Mouse (Mus musculus) E14TG2a.4 (cell line): ENCODE data around the gene Atp6v0e.

Experiments
- H3K27me3 ChIP-seq: 2 replicates; pipeline ENCODE4 v1.6.1; 2014; ENCODE audit warnings: low read length, control low read depth; ENCODE audit not compliant: insufficient read depth
- H3K36me3 ChIP-seq: 2 replicates; pipeline ENCODE4 v1.6.1; 2014; ENCODE audit warnings: low read length, control low read depth; ENCODE audit not compliant: insufficient read depth
- H3K4me1 ChIP-seq: replicated peaks from 2 replicates; pipeline ENCODE4 v1.6.1; 2014; ENCODE audit warnings: low read depth, low read length, control low read depth
- H3K4me3 ChIP-seq: replicated peaks from 2 replicates; pipeline ENCODE4 v1.5.1; 2014; ENCODE audit warnings: mild to moderate bottlenecking, low read length
- H3K9me3 ChIP-seq: 2 replicates; pipeline ENCODE4 v1.6.1; 2014; ENCODE audit warnings: low read length, control low read depth
- CTCF ChIP-seq: conservative IDR thresholded peaks from 2 replicates; pipeline ENCODE4 v1.5.1; 2014; ENCODE audit warnings: low read length
- NANOG ChIP-seq: IDR thresholded peaks from 2 replicates; pipeline ENCODE4 v1.6.1; 2014; ENCODE audit warnings: borderline replicate concordance, low read length, mixed read lengths
- POU5F1 ChIP-seq: IDR thresholded peaks from 2 replicates; pipeline ENCODE4 v1.6.1; 2014; ENCODE audit warnings: low read length, borderline replicate concordance

Atp6v0e gene

GRCm38 (mm10) chr17:26708993-26709590 lies 46.1 kb downstream of the Atp6v0e start:
- Histone ChIP-seq H3K27me3 (no peaks in the 10 kb centered on the region), H3K4me3 (no peak overlapping the region), H3K9me3 (no peaks in the 10 kb centered on the region), H3K4me1 (peaks cover 24% of the 10 kb centered on the region), H3K36me3 (no peaks in the 10 kb centered on the region)
- TF ChIP-seq CTCF (no peak), NANOG (no peak), POU5F1 (no peak)

- peaks cover 32% of the 10 kb centered on the region for H3K4me1 ChIP-seq
- H3K9me3 ChIP-seq, result no peaks in the 10 kb centered on the region
- H3K4me3 ChIP-seq, result no peak overlapping the region
- H3K36me3 ChIP-seq, result no peaks in the 10 kb centered on the region
- H3K27me3 ChIP-seq, result no peaks in the 10 kb centered on the region
- TF ChIP-seq CTCF (no peak), POU5F1 (no peak), NANOG (no peak)
These were observed 47.0 kb downstream of the Atp6v0e start for GRCm38 (mm10) chr17:26710049-26710448.

GRCm38 (mm10) chr17:26715271-26715758 lies 52.3 kb downstream of the Atp6v0e start, which contains the start of gene Crebrf:
TSS of gene Crebrf (plus strand) at chr17:26715650.
- peaks cover 3% of the 10 kb centered on the region; the same call in 1 of the 2 replicates for H3K36me3 ChIP-seq
- no peaks in the 10 kb centered on the region for H3K9me3 ChIP-seq
- H3K27me3 ChIP-seq, result no peaks in the 10 kb centered on the region
- no peak for TF ChIP-seq CTCF
- TF ChIP-seq POU5F1, result no peak
- no peak for TF ChIP-seq NANOG
- H3K4me3 ChIP-seq, result peak within 1 kb of the TSS; percentile 95
- H3K4me1 ChIP-seq, result peaks cover 17% of the 10 kb centered on the region

- no peak for TF ChIP-seq NANOG
- no peak for TF ChIP-seq POU5F1
- H3K36me3 ChIP-seq, result peaks cover 6% of the 10 kb centered on the region; the same call in 1 of the 2 replicates
These were observed 53.1 kb downstream of the Atp6v0e start for GRCm38 (mm10) chr17:26715916-26716717.

GRCm38 (mm10) chr17:26717868-26718267 lies 54.8 kb downstream of the Atp6v0e start:
- TF ChIP-seq CTCF (no peak), POU5F1 (no peak), NANOG (no peak)
- Histone ChIP-seq H3K4me1 (peaks cover 17% of the 10 kb centered on the region), H3K36me3 (peaks cover 6% of the 10 kb centered on the region; the same call in 1 of the 2 replicates), H3K9me3 (no peaks in the 10 kb centered on the region), H3K4me3 (no peak overlapping the region), H3K27me3 (no peaks in the 10 kb centered on the region)

More at GRCm38 (mm10) chr17:26715916-26716717, 53.1 kb downstream of the Atp6v0e start:
- Histone ChIP-seq H3K4me3 (peak overlapping the region; percentile 95), H3K9me3 (no peaks in the 10 kb centered on the region), H3K27me3 (no peaks in the 10 kb centered on the region), H3K4me1 (peaks cover 17% of the 10 kb centered on the region)

GRCm38 (mm10) chr17:26719405-26719804 lies 56.4 kb downstream of the Atp6v0e start:
- H3K27me3 ChIP-seq, result no peaks in the 10 kb centered on the region
- H3K9me3 ChIP-seq, result no peaks in the 10 kb centered on the region
- peaks cover 6% of the 10 kb centered on the region; the same call in 1 of the 2 replicates for H3K36me3 ChIP-seq
- H3K4me3 ChIP-seq, result no peak overlapping the region
- H3K4me1 ChIP-seq, result peaks cover 16% of the 10 kb centered on the region
- TF ChIP-seq POU5F1 (no peak), CTCF (no peak), NANOG (no peak)

- TF ChIP-seq POU5F1 (no peak), NANOG (no peak), CTCF (no peak)
- no peaks in the 10 kb centered on the region for H3K9me3 ChIP-seq
- H3K4me1 ChIP-seq, result peaks cover 9% of the 10 kb centered on the region; the same call in 1 of the 2 replicates
- no peaks in the 10 kb centered on the region for H3K27me3 ChIP-seq
- peaks cover 6% of the 10 kb centered on the region; the same call in 1 of the 2 replicates for H3K36me3 ChIP-seq
- no peak overlapping the region for H3K4me3 ChIP-seq
These were observed 58.8 kb downstream of the Atp6v0e start for GRCm38 (mm10) chr17:26721802-26722201.

- Histone ChIP-seq H3K4me1 (0 out of 2 replicates have a peak, but pooled peaks cover 4% of the 10 kb centered on the region), H3K4me3 (no peak overlapping the region), H3K36me3 (peaks cover 6% of the 10 kb centered on the region; the same call in 1 of the 2 replicates), H3K9me3 (no peaks in the 10 kb centered on the region), H3K27me3 (no peaks in the 10 kb centered on the region)
- TF ChIP-seq POU5F1 (no peak), NANOG (no peak), CTCF (no peak)
These were observed 61.8 kb downstream of the Atp6v0e start for GRCm38 (mm10) chr17:26724790-26725189.
